Mouse (Mus musculus) liver, adult 2 months (tissue): ENCODE data around the gene Nkain4. TPM values are rescaled to one million over a fixed set of nuclear protein-coding genes. Genes with fewer than 3 reads are reported as not detected.

Experiments used
- DNase-seq: peaks from one replicate; pipeline ENCODE4 v3.0.0-alpha.2; 2011; ENCODE audit warnings: low read depth, low spot score; ENCODE audit errors: extremely low read depth
- H3K27ac ChIP-seq: fragments of 200-500 bp; replicated peaks from 2 replicates; pipeline ENCODE4 v1.5.1; 2012; ENCODE audit warnings: low read depth, mild to moderate bottlenecking, control low read depth, inconsistent platforms, low read length; ENCODE audit not compliant: insufficient read depth
- H3K27me3 ChIP-seq: fragments of 200-500 bp; 2 replicates; pipeline ENCODE4 v1.6.1; 2012; ENCODE audit warnings: mild to moderate bottlenecking, moderate library complexity, low read length, inconsistent platforms; ENCODE audit not compliant: control insufficient read depth, insufficient read depth
- H3K36me3 ChIP-seq: fragments of 200-500 bp; 2 replicates; pipeline ENCODE4 v1.6.1; 2012; ENCODE audit warnings: low read length, inconsistent platforms; ENCODE audit not compliant: control insufficient read depth, insufficient read depth
- H3K4me1 ChIP-seq: fragments of 200-500 bp; 2 replicates; pipeline ENCODE4 v1.6.1; 2011; ENCODE audit warnings: low read length; ENCODE audit not compliant: control insufficient read depth, insufficient read depth
- H3K4me3 ChIP-seq: fragments of 200-500 bp; 2 replicates; pipeline ENCODE4 v1.5.1; 2011; ENCODE audit warnings: low read depth, mild to moderate bottlenecking, control low read depth, low read length, moderate library complexity; ENCODE audit not compliant: insufficient read depth
- H3K79me2 ChIP-seq: fragments of 200-500 bp; 2 replicates; pipeline ENCODE4 v1.6.1; 2012; ENCODE audit warnings: inconsistent platforms, mild to moderate bottlenecking, low read length, moderate library complexity; ENCODE audit not compliant: control insufficient read depth, insufficient read depth
- H3K9ac ChIP-seq: fragments of 200-500 bp; 2 replicates; pipeline ENCODE4 v1.6.1; 2012; ENCODE audit warnings: low read depth, mild to moderate bottlenecking, control low read depth, inconsistent platforms, low read length
- CTCF ChIP-seq: fragments of 200-500 bp; IDR thresholded peaks from 2 replicates; pipeline ENCODE4 v1.5.1; 2011; ENCODE audit warnings: low read depth, low read length, control low read depth
- POLR2A ChIP-seq: fragments of 200-500 bp; IDR thresholded peaks from 2 replicates; pipeline ENCODE4 v1.6.1; 2011; ENCODE audit warnings: low read length, control low read depth; ENCODE audit not compliant: insufficient read depth; ENCODE audit errors: extremely low read depth
- WGBS: fragments of 180-500 bp; shearing (Covaris S2); methylation state at CpG from one replicate; pipeline ENCODE4 v1.1.7; 2018; 5-methylcytosine and 5-hydroxymethylcytosine counted together
- polyA plus RNA-seq: library from polyadenylated mRNA; depleted of rRNA; stranded (reverse); fragments of >200 nt; gene quantifications from 2 replicates; pipeline ENCODE4 v1.2.3, GENCODE M21; 2012
- total RNA-seq: library from RNA; depleted of rRNA; stranded (reverse); fragments of >200 nt; gene quantifications from 2 replicates; pipeline ENCODE4 v1.2.3, GENCODE M21; 2014

Nkain4 gene
- total and polyA plus RNA-seq, 2 experiments: 1.5 TPM

GRCm38 (mm10) chr2:180960187-180960586 is 5.7 kb upstream of the Nkain4 start:
- H3K4me3 ChIP-seq: no peak overlapping the region
- DNase-seq: no peak
- no peaks in the 10 kb centered on the region for H3K79me2 ChIP-seq
- H3K27me3 ChIP-seq: 0 out of 2 replicates have a peak, but pooled peaks cover 3% of the 10 kb centered on the region
- no peak overlapping the region for H3K9ac ChIP-seq
- no peaks in the 10 kb centered on the region for H3K4me1 ChIP-seq
- no peaks in the 10 kb centered on the region for H3K36me3 ChIP-seq
- no peak overlapping the region for H3K27ac ChIP-seq
- TF ChIP-seq CTCF (no peak), POLR2A (no peak)
- WGBS: 80% methylated on average over 3 of the region's 3 CpGs

GRCm38 (mm10) chr2:180959605-180960004 is 5.1 kb upstream of the Nkain4 start:
- Histone ChIP-seq H3K4me3 (no peak overlapping the region), H3K27ac (no peak overlapping the region), H3K27me3 (0 out of 2 replicates have a peak, but pooled peaks cover 3% of the 10 kb centered on the region), H3K79me2 (no peaks in the 10 kb centered on the region), H3K9ac (no peak overlapping the region), H3K36me3 (no peaks in the 10 kb centered on the region), H3K4me1 (no peaks in the 10 kb centered on the region)
- 75% methylated on average over 7 of the region's 7 CpGs for WGBS
- TF ChIP-seq POLR2A (no peak), CTCF (no peak)
- no peak for DNase-seq

- no peaks in the 10 kb centered on the region for H3K79me2 ChIP-seq
- DNase-seq: no peak
- no peak overlapping the region for H3K9ac ChIP-seq
- H3K4me1 ChIP-seq: no peaks in the 10 kb centered on the region
- H3K36me3 ChIP-seq: no peaks in the 10 kb centered on the region
- no peak for TF ChIP-seq POLR2A
- no peak for TF ChIP-seq CTCF
- 61% methylated on average over 2 of the region's 2 CpGs for WGBS
- H3K27me3 ChIP-seq: 0 out of 2 replicates have a peak, but pooled peaks cover 3% of the 10 kb centered on the region
- no peak overlapping the region for H3K27ac ChIP-seq
- no peak overlapping the region for H3K4me3 ChIP-seq
Observed at GRCm38 (mm10) chr2:180953638-180954037, 861 bp downstream of the Nkain4 start.

- WGBS: 50% methylated on average over 9 of the region's 9 CpGs
- Histone ChIP-seq H3K36me3 (no peaks in the 10 kb centered on the region), H3K4me1 (no peaks in the 10 kb centered on the region), H3K27ac (no peak overlapping the region), H3K27me3 (0 out of 2 replicates have a peak, but pooled peaks cover 3% of the 10 kb centered on the region), H3K9ac (no peak overlapping the region), H3K79me2 (no peaks in the 10 kb centered on the region), H3K4me3 (no peak overlapping the region)
- TF ChIP-seq CTCF: no peak
- no peak for TF ChIP-seq POLR2A
- no peak for DNase-seq
Observed at GRCm38 (mm10) chr2:180952731-180953171, 1.7 kb downstream of the Nkain4 start.

GRCm38 (mm10) chr2:180949947-180950346 is 4.6 kb downstream of the Nkain4 start:
- Histone ChIP-seq H3K27me3 (no peaks in the 10 kb centered on the region), H3K79me2 (no peaks in the 10 kb centered on the region), H3K27ac (no peak overlapping the region), H3K36me3 (no peaks in the 10 kb centered on the region), H3K9ac (no peak overlapping the region), H3K4me1 (no peaks in the 10 kb centered on the region), H3K4me3 (no peak overlapping the region)
- WGBS: 76% methylated on average over 1 of the region's 1 CpGs
- DNase-seq: no peak
- TF ChIP-seq POLR2A (no peak), CTCF (no peak)

GRCm38 (mm10) chr2:180941869-180942268 is 12.6 kb downstream of the Nkain4 start:
- DNase-seq: no peak
- TF ChIP-seq POLR2A (no peak), CTCF (no peak)
- H3K4me3 ChIP-seq: no peak overlapping the region
- H3K36me3 ChIP-seq: no peaks in the 10 kb centered on the region
- no peaks in the 10 kb centered on the region for H3K79me2 ChIP-seq
- no peaks in the 10 kb centered on the region for H3K27me3 ChIP-seq
- H3K9ac ChIP-seq: no peak overlapping the region
- no peaks in the 10 kb centered on the region for H3K4me1 ChIP-seq
- H3K27ac ChIP-seq: no peak overlapping the region
